Mouse (Mus musculus) embryonic facial prominence, embryonic 15.5 days (tissue): ENCODE measurements at regions not wholly inside any gene's neighbourhood (a gene's known extent, or its start where the extent isn't known, plus 50 kb on each side); places are given as distances from the start of the nearest gene placed in this dataset.

ENCODE experiments used
- ATAC-seq: fragments of 200-750 bp; cut with Nextera tagmentation; 2 replicates; pipeline ENCODE4 v1.8.0; 2017; ENCODE audit warnings: low read depth, moderate TSS enrichment; ENCODE audit not compliant: insufficient number of reproducible peaks, low FRiP score, low TSS enrichment
- H3K27ac ChIP-seq: fragments of 300-500 bp; sonication (generic); replicated peaks from 2 replicates; pipeline ENCODE4 v1.5.1; 2015; ENCODE audit warnings: mild to moderate bottlenecking, inconsistent platforms
- H3K27me3 ChIP-seq: fragments of 300-500 bp; sonication (generic); 2 replicates; pipeline ENCODE4 v1.6.1; 2015; ENCODE audit warnings: inconsistent platforms
- H3K36me3 ChIP-seq: fragments of 300-500 bp; sonication (generic); 2 replicates; pipeline ENCODE4 v1.6.1; 2015; ENCODE audit warnings: mild to moderate bottlenecking, inconsistent platforms
- H3K4me1 ChIP-seq: fragments of 300-500 bp; sonication (generic); 2 replicates; pipeline ENCODE4 v1.6.1; 2015; ENCODE audit warnings: inconsistent platforms
- H3K4me2 ChIP-seq: fragments of 300-500 bp; sonication (generic); replicated peaks from 2 replicates; pipeline ENCODE4 v1.6.1; 2015; ENCODE audit warnings: mild to moderate bottlenecking, inconsistent platforms
- H3K4me3 ChIP-seq: fragments of 300-500 bp; sonication (generic); replicated peaks from 2 replicates; pipeline ENCODE4 v1.5.1; 2015; ENCODE audit warnings: mild to moderate bottlenecking, inconsistent platforms
- H3K9ac ChIP-seq: fragments of 300-500 bp; sonication (generic); 2 replicates; pipeline ENCODE4 v1.6.1; 2015; ENCODE audit warnings: inconsistent platforms
- H3K9me3 ChIP-seq: fragments of 300-500 bp; sonication (generic); replicated peaks from 2 replicates; pipeline ENCODE4 v1.6.1; 2016; ENCODE audit warnings: inconsistent platforms
- WGBS: fragments of 180-500 bp; shearing (Covaris S2); methylation state at CpG from one replicate; pipeline ENCODE4 v1.1.7; 2015; 5-methylcytosine and 5-hydroxymethylcytosine counted together

GRCm38 (mm10) chr6:118283949-118284568 lies 86.5 kb upstream of the Ret start:
- Histone ChIP-seq H3K4me1 (no peaks in the 10 kb centered on the region), H3K9ac (no peak overlapping the region), H3K9me3 (no peaks in the 10 kb centered on the region), H3K4me2 (no peak overlapping the region), H3K4me3 (no peak overlapping the region), H3K27ac (no peak overlapping the region), H3K36me3 (no peaks in the 10 kb centered on the region), H3K27me3 (no peaks in the 10 kb centered on the region)
- WGBS, result 86% methylated on average over 13 of the region's 13 CpGs
- ATAC-seq, result no peak

GRCm38 (mm10) chr6:118263951-118264350 lies 66.4 kb upstream of the Ret start:
- no peaks in the 10 kb centered on the region for H3K4me1 ChIP-seq
- no peak overlapping the region for H3K4me2 ChIP-seq
- no peaks in the 10 kb centered on the region for H3K27me3 ChIP-seq
- H3K27ac ChIP-seq, result no peak overlapping the region
- H3K4me3 ChIP-seq, result no peak overlapping the region
- no peak overlapping the region for H3K9ac ChIP-seq
- no peaks in the 10 kb centered on the region for H3K9me3 ChIP-seq
- ATAC-seq, result no peak
- no peaks in the 10 kb centered on the region for H3K36me3 ChIP-seq
- WGBS, result 26% methylated on average over 6 of the region's 6 CpGs

- H3K4me2 ChIP-seq, result no peak overlapping the region
- ATAC-seq, result no peak
- no peaks in the 10 kb centered on the region for H3K9me3 ChIP-seq
- no peaks in the 10 kb centered on the region for H3K4me1 ChIP-seq
- H3K27me3 ChIP-seq, result no peaks in the 10 kb centered on the region
- no peak overlapping the region for H3K4me3 ChIP-seq
- 62% methylated on average over 5 of the region's 5 CpGs for WGBS
- H3K36me3 ChIP-seq, result no peaks in the 10 kb centered on the region
- no peak overlapping the region for H3K27ac ChIP-seq
- H3K9ac ChIP-seq, result no peak overlapping the region
Measured at GRCm38 (mm10) chr6:118259881-118260280, 62.4 kb upstream of the Ret start.

- Histone ChIP-seq H3K4me3 (no peak overlapping the region), H3K27me3 (no peaks in the 10 kb centered on the region), H3K36me3 (no peaks in the 10 kb centered on the region), H3K4me1 (no peaks in the 10 kb centered on the region), H3K9me3 (no peaks in the 10 kb centered on the region), H3K27ac (no peak overlapping the region), H3K9ac (no peak overlapping the region), H3K4me2 (no peak overlapping the region)
- ATAC-seq, result no peak
- 79% methylated on average over 5 of the region's 5 CpGs for WGBS
Measured at GRCm38 (mm10) chr6:118254871-118255270, 57.4 kb upstream of the Ret start.

- Histone ChIP-seq H3K9me3 (no peaks in the 10 kb centered on the region), H3K4me2 (no peak overlapping the region), H3K9ac (no peak overlapping the region), H3K27me3 (no peaks in the 10 kb centered on the region), H3K36me3 (no peaks in the 10 kb centered on the region), H3K4me1 (no peaks in the 10 kb centered on the region), H3K4me3 (no peak overlapping the region), H3K27ac (no peak overlapping the region)
- 51% methylated on average over 2 of the region's 2 CpGs for WGBS
- peak; percentile 39; the same call in 1 of the 2 replicates for ATAC-seq
Measured at GRCm38 (mm10) chr6:118252711-118253110, 55.2 kb upstream of the Ret start.

GRCm38 (mm10) chr6:118251131-118251530 lies 53.6 kb upstream of the Ret start:
- H3K9me3 ChIP-seq, result no peaks in the 10 kb centered on the region
- ATAC-seq, result no peak
- WGBS, result 71% methylated on average over 1 of the region's 1 CpGs

GRCm38 (mm10) chr6:118250006-118250405 lies 52.5 kb upstream of the Ret start:
- Histone ChIP-seq H3K27ac (no peak overlapping the region), H3K4me2 (no peak overlapping the region), H3K4me3 (no peak overlapping the region), H3K36me3 (no peaks in the 10 kb centered on the region), H3K9me3 (no peaks in the 10 kb centered on the region), H3K4me1 (no peaks in the 10 kb centered on the region), H3K9ac (no peak overlapping the region), H3K27me3 (no peaks in the 10 kb centered on the region)
- 84% methylated on average over 6 of the region's 6 CpGs for WGBS
- ATAC-seq, result no peak

More at GRCm38 (mm10) chr6:118251131-118251530, 53.6 kb upstream of the Ret start:
- no peak overlapping the region for H3K4me3 ChIP-seq
- H3K27me3 ChIP-seq, result no peaks in the 10 kb centered on the region
- H3K27ac ChIP-seq, result no peak overlapping the region
- H3K4me2 ChIP-seq, result no peak overlapping the region
- no peaks in the 10 kb centered on the region for H3K4me1 ChIP-seq
- no peak overlapping the region for H3K9ac ChIP-seq
- H3K36me3 ChIP-seq, result no peaks in the 10 kb centered on the region
